Mouse (Mus musculus) thymus, postnatal 36 days (tissue): ENCODE data around the gene Gins2.

Source experiments
- DNase-seq, 2 experiments: peaks; one replicate each; pipeline ENCODE4 v3.0.0; 2022; ENCODE audit warnings: mixed read lengths in 2 of 2

The Gins2 gene

DNA sequence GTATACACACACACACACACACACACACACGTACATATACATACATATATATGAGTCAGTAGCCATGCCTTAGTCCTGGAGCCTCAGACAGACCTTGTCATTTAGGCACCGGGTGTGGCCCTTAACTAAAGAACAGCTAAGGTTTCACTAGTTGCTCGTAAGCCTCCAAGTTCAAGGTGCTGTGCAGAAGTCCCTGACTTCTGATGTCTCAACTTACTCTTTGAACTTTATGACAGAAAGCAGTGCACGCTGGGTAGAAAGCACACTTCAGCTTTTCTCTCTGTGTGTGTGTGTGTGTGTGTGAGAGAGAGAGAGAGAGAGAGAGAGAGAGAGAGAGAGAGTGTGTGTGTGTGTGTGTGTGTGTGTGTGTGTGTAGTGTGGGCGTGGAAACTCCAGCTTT, 44.9 kb downstream of the Gins2 start:
- peak; percentile 42 to 65 for DNase-seq

DNA sequence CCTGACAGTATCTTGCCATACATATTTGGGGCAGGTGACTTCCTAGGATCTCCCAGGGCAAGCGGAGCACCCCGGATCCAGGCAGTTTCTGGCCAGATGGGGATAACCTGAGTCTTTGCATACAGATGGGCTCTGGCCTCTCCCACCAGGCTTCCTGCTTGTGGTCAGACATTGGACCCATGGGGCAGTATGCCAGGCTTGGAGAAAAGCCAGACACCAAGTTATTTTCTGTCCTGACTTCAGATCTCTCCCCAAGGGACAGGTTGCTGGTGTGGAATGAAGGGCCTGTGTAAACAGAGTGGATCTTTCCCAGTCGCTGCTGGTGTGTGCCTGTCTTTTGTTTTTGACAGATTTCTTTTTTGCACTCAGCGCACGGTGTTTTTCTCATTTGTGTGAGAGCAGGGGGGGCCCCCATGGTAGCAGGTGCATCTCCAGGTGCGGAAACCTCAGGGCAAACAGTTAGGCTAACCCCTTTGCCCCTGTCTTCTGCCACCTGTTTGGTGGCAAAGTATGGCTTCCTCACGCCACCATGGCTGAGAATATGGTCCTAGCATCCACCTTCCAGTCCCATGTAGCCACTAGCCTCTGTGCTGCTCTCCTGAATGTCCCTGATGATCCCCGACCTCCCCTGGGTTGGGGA, 45.6 kb downstream of the Gins2 start:
- peak; percentile 72 to 83 for DNase-seq

GRCm38 (mm10) chr8:120542995-120543394, 46.1 kb downstream of the Gins2 start:
- peak; percentile 48 to 62 for DNase-seq

- DNase-seq = peak; percentile 41 to 49
Observed at GRCm38 (mm10) chr8:120539775-120540625, 49.1 kb downstream of the Gins2 start.

GRCm38 (mm10) chr8:120539381-120539774, 49.7 kb downstream of the Gins2 start:
- peak; percentile 64 to 74 for DNase-seq

GRCm38 (mm10) chr8:120538397-120539240, 50.5 kb downstream of the Gins2 start:
- DNase-seq = peak; percentile 91 to 95

DNA sequence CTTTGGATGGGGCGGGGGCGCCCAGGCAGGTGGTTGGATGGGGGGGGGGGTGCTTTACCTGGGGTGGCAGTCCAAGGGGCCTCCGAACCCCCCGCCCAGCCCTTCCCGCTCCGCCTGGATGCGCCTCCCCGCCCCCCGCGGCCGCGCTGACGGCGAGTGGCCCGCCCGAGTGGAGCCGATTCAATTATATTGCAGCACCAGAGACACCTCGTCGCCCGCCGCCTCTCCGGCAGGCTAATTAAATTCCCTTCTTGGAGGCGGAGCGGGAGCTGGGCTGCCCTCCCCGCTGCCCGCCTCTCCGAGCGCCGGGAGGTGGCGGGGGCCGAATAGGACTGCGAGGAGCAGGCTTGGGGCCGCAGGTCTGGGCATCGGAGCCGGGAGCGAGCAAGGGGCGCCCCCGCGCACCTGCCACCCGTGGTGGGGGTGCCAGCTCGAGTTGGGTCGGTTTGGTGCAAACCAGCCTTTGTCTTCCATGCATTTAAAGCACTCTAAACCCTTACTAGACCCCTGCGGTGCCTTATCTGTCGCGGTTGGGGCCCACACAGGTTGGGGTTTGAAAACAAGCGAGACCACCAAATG, 51.2 kb downstream of the Gins2 start:
- DNase-seq = peak; percentile 63 to 74

GRCm38 (mm10) chr8:120537207-120537817, 51.8 kb downstream of the Gins2 start:
- DNase-seq = peak; percentile 90 to 95

- peak; percentile 57 to 71 for DNase-seq
Observed at GRCm38 (mm10) chr8:120536306-120537206, 52.5 kb downstream of the Gins2 start.

GRCm38 (mm10) chr8:120535452-120536305, 53.4 kb downstream of the Gins2 start:
- peak; percentile 66 to 74 for DNase-seq

- DNase-seq = peak; percentile 83 to 86
Observed at GRCm38 (mm10) chr8:120534504-120535368, 54.4 kb downstream of the Gins2 start.

GRCm38 (mm10) chr8:120534080-120534479, 55.0 kb downstream of the Gins2 start:
- DNase-seq = peak in 1 of 2 experiments; percentile 30

GRCm38 (mm10) chr8:120533380-120533779, 55.7 kb downstream of the Gins2 start:
- no peak for DNase-seq

DNA sequence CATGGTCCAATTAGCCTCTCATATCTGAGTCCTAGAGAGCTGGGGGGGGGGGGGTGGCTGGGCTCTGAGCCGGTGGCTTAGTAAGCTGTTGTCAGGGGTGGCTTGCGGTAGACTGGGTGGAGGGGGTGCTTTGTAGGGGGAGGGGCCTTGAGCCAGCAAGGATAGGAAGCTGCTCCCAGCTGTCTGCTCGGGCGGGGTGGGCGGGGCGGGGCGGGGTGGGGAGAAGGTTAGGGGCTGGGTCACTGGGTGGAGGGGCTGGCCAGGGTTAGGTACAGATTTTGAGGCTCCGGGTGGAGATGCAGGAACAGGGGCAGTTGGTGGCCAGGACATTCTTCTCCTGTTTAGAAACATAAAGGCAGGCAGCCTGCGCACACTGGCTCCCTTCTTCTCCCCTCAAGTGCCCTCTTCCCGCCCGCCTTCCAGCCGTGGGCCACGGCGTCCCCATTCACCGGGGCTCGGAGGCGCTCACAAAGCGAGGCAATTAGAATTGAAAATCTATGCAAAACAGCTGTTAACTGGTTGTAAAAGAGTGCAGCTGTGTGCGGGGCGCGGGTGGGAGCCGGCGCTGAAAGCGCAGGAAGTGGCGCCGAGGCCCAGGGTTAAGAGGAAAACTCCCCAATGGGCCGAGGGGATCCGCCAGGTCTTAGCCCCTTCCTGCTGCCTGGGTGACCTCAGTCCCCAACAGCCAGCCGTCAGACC, 56.4 kb downstream of the Gins2 start:
- DNase-seq = peak; percentile 72 to 83

DNA sequence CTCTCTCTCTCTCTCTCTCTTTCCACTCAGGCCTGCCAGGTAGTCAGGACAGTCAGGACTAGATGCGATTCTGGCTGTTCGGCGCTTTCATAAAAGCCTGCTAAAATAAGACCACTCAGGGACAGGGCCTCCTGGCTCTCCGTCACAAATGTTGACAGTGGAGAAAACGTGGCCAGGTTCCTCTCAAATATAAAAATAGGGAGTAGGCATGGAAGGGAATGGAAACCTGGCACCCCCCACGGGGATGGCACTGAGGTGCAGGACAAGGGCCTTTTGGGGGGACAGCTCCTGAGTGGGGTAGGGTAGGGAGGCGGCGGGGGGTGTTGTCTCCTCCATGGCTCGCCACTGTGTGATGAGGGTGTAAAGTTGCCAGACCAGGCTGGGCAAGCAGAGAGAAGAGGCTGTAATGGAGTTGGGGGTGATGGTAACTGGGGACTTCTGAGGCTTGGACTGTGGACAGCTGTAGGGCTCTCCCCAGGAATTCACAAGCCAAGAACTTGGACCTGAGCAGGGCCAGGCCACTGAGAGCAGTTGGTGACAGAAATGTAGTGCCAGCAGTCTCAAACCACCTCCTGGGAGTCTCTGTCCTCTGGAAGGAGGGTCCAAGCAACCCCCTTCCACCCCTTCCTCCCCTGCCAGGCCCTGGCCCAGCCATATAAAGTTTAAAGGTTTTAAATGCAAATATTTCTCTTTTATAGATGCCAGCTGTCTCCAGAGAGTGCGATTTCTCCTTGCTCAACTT, 57.2 kb downstream of the Gins2 start:
- no peak for DNase-seq

DNA sequence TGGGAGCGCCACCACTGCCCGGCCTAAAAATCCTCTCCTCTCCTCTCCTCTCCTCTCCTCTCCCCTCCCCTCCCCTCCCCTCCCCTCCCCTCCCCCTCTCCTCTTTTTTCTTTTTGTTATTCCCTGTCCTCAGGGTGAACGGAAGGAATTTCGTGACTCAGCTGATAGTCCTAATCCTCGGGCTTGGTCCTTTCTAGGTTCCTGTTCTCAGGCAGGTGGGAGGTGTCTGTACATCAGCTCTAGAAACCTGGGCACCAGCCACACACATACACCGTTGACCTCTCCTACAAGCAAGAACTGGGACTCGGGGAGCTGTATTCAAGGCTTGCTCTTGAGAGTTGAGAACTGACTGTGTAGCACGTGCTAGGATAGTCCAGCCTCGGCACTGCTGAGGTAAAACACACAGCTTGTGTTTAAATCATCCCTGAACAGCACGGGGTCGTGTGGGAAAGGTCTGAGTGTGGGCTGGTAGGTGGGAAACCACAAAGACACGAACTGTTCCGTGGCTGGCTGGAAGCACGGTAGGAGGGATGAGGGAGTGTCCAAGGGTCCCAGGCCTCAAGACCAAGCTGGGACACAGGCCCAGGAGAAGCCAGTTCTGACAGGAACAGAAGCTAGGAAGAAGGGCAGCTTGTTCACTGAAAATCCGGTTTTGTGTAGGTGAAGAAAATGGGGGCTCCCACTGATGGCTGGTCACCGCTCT, 58.0 kb downstream of the Gins2 start:
- DNase-seq = no peak

DNA sequence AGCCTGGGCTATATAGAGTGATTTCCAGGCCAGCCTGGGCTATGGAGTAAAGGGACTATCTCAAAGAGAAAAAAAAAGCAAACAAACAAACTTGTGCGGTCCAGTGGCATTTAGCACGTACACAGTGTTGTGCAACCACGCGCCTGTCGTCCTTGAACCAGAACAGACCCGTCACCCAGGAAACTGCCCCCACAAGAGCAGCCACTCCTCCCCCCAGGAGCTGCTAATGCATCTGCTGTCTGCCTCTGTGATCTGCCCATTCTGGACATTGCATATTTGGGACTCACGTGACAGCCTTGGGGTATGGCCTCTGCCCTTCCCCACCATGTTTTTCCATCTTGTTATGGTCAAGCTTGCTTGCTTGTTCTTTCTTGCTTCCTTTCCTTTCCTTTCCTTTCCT, 59.9 kb downstream of the Gins2 start:
- no peak for DNase-seq
